Mouse (Mus musculus) E14TG2a.4 (cell line): Measurements from ENCODE around the gene Prrx2.

Experiments
- CTCF ChIP-seq: conservative IDR thresholded peaks from 2 replicates; pipeline ENCODE4 v1.5.1; 2014; ENCODE audit warnings: low read length
- NANOG ChIP-seq: IDR thresholded peaks from 2 replicates; pipeline ENCODE4 v1.6.1; 2014; ENCODE audit warnings: borderline replicate concordance, low read length, mixed read lengths

- TF ChIP-seq CTCF (no peak), NANOG (no peak)
Measured at GRCm38 (mm10) chr2:30787466-30787865, 47.3 kb upstream of the Prrx2 start.
